Mouse (Mus musculus): ENCODE results near the gene Cdk12. TPM values are rescaled to one million over a fixed set of nuclear protein-coding genes. Genes with fewer than 3 reads are reported as not detected.

The Cdk12 gene
- polyA plus RNA-seq, 1 experiment from 2014 or later, result 6.7 TPM

GRCm38 (mm10) chr11:98253807-98254206 lies 50.9 kb downstream of the Cdk12 start:
- Histone ChIP-seq H3K4me3 (ENCODE audit: low read depth, low read length) (no peak overlapping the region), H3K9me3 (ENCODE audit: low read length) (no peaks in the 10 kb centered on the region), H3K27me3 (replicated peaks; ENCODE audit: insufficient read depth, low read length) (no peaks in the 10 kb centered on the region), H3K4me1 (ENCODE audit: insufficient read depth, low read depth, low read length) (no peaks in the 10 kb centered on the region), H3K4me2 (replicated peaks; ENCODE audit: low read depth, low read length) (no peak overlapping the region), H3K36me3 (ENCODE audit: insufficient read depth, low read length) (no peaks in the 10 kb centered on the region; the same call in 1 of the 2 replicates), H3K27ac (ENCODE audit: low read length) (no peak overlapping the region), H3K9ac (replicated peaks; ENCODE audit: low read depth) (no peak overlapping the region)
- TF ChIP-seq CTCF (IDR thresholded peaks at IDR 0.05) (no peak), EP300 (IDR thresholded peaks at IDR 0.05) (no peak)
- WGBS, result 83% methylated on average over 2 of the region's 2 CpGs
- ATAC-seq (no peak), DNase-seq (ENCODE audit: low spot score) (no peak)

- no peak overlapping the region for H3K9ac ChIP-seq (replicated peaks; ENCODE audit: low read depth)
- no peak for ATAC-seq
- H3K4me2 ChIP-seq (replicated peaks; ENCODE audit: low read depth, low read length), result no peak overlapping the region
- H3K36me3 ChIP-seq (ENCODE audit: insufficient read depth, low read length), result no peaks in the 10 kb centered on the region; the same call in 1 of the 2 replicates
- no peak overlapping the region for H3K27ac ChIP-seq (ENCODE audit: low read length)
- H3K4me1 ChIP-seq (ENCODE audit: insufficient read depth, low read depth, low read length), result no peaks in the 10 kb centered on the region
- DNase-seq (ENCODE audit: low spot score), result no peak
- H3K4me3 ChIP-seq (ENCODE audit: low read depth, low read length), result no peak overlapping the region
- TF ChIP-seq CTCF (IDR thresholded peaks at IDR 0.05), result no peak
- TF ChIP-seq EP300 (IDR thresholded peaks at IDR 0.05), result no peak
- 84% methylated on average over 8 of the region's 8 CpGs for WGBS
- no peaks in the 10 kb centered on the region for H3K27me3 ChIP-seq (replicated peaks; ENCODE audit: insufficient read depth, low read length)
- no peaks in the 10 kb centered on the region for H3K9me3 ChIP-seq (ENCODE audit: low read length)
These were observed 58.0 kb downstream of the Cdk12 start for GRCm38 (mm10) chr11:98260706-98261479.

DNA sequence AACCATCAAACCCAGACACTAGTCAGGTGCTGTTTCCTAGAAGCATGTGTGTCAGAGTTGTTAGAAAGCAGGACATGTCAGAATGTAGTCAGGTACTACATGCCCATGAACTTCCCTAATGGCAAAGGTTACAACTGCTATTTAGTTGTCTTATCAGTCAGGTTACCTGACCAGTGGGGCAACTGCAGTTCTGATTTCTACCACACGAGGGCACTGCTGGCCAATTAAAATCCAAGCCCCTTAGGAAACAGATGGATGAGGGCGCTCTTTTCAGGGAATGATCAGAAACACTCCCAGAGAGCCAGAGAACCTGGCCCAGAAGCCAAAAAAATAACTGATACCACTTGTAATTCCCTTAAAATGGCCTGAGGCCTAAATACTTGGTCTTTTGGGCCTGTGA lies 62.2 kb downstream of the Cdk12 start:
- H3K27ac ChIP-seq (ENCODE audit: low read length), result no peak overlapping the region
- TF ChIP-seq CTCF (IDR thresholded peaks at IDR 0.05) (peak; percentile 93), EP300 (IDR thresholded peaks at IDR 0.05) (no peak)
- 8% methylated on average over 2 of the region's 2 CpGs for WGBS
- DNase-seq (ENCODE audit: low spot score) (peak; percentile 75), ATAC-seq (no peak; the same call in 1 of the 2 replicates)
- peaks cover 12% of the 10 kb centered on the region; the same call in 1 of the 2 replicates for H3K36me3 ChIP-seq (ENCODE audit: insufficient read depth, low read length)
- no peak overlapping the region for H3K9ac ChIP-seq (replicated peaks; ENCODE audit: low read depth)
- H3K4me2 ChIP-seq (replicated peaks; ENCODE audit: low read depth, low read length), result no peak overlapping the region
- no peak overlapping the region for H3K4me3 ChIP-seq (ENCODE audit: low read depth, low read length)
- no peaks in the 10 kb centered on the region for H3K9me3 ChIP-seq (ENCODE audit: low read length)
- H3K4me1 ChIP-seq (ENCODE audit: insufficient read depth, low read depth, low read length), result no peaks in the 10 kb centered on the region
- no peaks in the 10 kb centered on the region for H3K27me3 ChIP-seq (replicated peaks; ENCODE audit: insufficient read depth, low read length)

GRCm38 (mm10) chr11:98265891-98266290 lies 63.0 kb downstream of the Cdk12 start:
- H3K4me3 ChIP-seq (ENCODE audit: low read depth, low read length), result no peak overlapping the region
- 82% methylated on average over 5 of the region's 5 CpGs for WGBS
- H3K27ac ChIP-seq (ENCODE audit: low read length), result no peak overlapping the region
- no peak overlapping the region for H3K4me2 ChIP-seq (replicated peaks; ENCODE audit: low read depth, low read length)
- no peaks in the 10 kb centered on the region for H3K27me3 ChIP-seq (replicated peaks; ENCODE audit: insufficient read depth, low read length)
- TF ChIP-seq CTCF (IDR thresholded peaks at IDR 0.05), result no peak
- no peak for TF ChIP-seq EP300 (IDR thresholded peaks at IDR 0.05)
- H3K9me3 ChIP-seq (ENCODE audit: low read length), result no peaks in the 10 kb centered on the region
- peaks cover 18% of the 10 kb centered on the region; the same call in 1 of the 2 replicates for H3K36me3 ChIP-seq (ENCODE audit: insufficient read depth, low read length)
- DNase-seq (ENCODE audit: low spot score), result no peak
- H3K4me1 ChIP-seq (ENCODE audit: insufficient read depth, low read depth, low read length), result no peaks in the 10 kb centered on the region
- H3K9ac ChIP-seq (replicated peaks; ENCODE audit: low read depth), result no peak overlapping the region
- ATAC-seq, result no peak

DNA sequence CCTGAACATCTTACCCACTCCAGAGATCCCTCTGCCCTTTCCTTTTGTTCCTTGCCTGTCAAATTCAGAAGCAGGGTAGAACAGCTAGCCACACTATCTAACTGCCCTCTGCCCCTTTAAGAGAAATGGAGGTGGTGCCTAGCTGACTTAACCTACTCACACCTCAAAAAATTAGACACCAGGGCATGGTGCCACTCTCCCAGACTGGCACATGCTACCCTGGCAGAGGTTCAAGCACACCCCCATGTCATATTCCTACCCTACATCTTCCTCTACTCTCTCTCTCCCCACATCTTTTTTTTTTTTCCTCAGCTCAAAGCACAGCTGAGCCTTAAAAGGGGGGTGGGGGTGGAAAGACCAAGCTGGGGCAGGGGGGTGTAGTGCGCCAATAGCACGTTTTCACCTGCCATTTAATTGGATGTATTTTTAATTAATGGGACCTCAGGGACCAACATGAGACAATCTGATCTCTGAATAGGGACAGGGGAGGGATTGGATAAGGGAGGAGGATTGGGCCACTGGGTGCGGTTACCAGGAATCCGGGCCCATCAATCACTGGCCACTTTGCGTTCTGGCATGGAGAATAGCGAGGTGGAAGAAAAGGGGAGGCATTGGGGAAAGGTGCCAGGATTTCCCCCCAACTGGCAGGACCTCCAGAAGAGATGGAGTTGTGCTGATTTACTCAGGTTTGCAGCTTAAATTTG lies 64.0 kb downstream of the Cdk12 start:
- WGBS, result 74% methylated on average over 6 of the region's 6 CpGs
- Histone ChIP-seq H3K9me3 (ENCODE audit: low read length) (no peaks in the 10 kb centered on the region), H3K36me3 (ENCODE audit: insufficient read depth, low read length) (peaks cover 18% of the 10 kb centered on the region; the same call in 1 of the 2 replicates), H3K4me1 (ENCODE audit: insufficient read depth, low read depth, low read length) (no peaks in the 10 kb centered on the region), H3K4me3 (ENCODE audit: low read depth, low read length) (no peak overlapping the region), H3K4me2 (replicated peaks; ENCODE audit: low read depth, low read length) (no peak overlapping the region), H3K27ac (ENCODE audit: low read length) (no peak overlapping the region), H3K27me3 (replicated peaks; ENCODE audit: insufficient read depth, low read length) (no peaks in the 10 kb centered on the region), H3K9ac (replicated peaks; ENCODE audit: low read depth) (no peak overlapping the region)
- no peak for DNase-seq (ENCODE audit: low spot score)
- TF ChIP-seq EP300 (IDR thresholded peaks at IDR 0.05) (no peak), CTCF (IDR thresholded peaks at IDR 0.05) (no peak)
- ATAC-seq, result no peak

- H3K27me3 ChIP-seq (replicated peaks; ENCODE audit: insufficient read depth, low read length), result no peaks in the 10 kb centered on the region
- DNase-seq (ENCODE audit: low spot score) (no peak), ATAC-seq (no peak)
- no peaks in the 10 kb centered on the region for H3K9me3 ChIP-seq (ENCODE audit: low read length)
- H3K36me3 ChIP-seq (ENCODE audit: insufficient read depth, low read length), result peaks cover 24% of the 10 kb centered on the region; the same call in 1 of the 2 replicates
- no peak for TF ChIP-seq CTCF (IDR thresholded peaks at IDR 0.05)
- no peak for TF ChIP-seq EP300 (IDR thresholded peaks at IDR 0.05)
- no peak overlapping the region for H3K9ac ChIP-seq (replicated peaks; ENCODE audit: low read depth)
- H3K4me1 ChIP-seq (ENCODE audit: insufficient read depth, low read depth, low read length), result no peaks in the 10 kb centered on the region
- no peak overlapping the region for H3K4me2 ChIP-seq (replicated peaks; ENCODE audit: low read depth, low read length)
- no peak overlapping the region for H3K4me3 ChIP-seq (ENCODE audit: low read depth, low read length)
- H3K27ac ChIP-seq (ENCODE audit: low read length), result no peak overlapping the region
- WGBS, result 91% methylated on average over 3 of the region's 3 CpGs
These were observed 67.2 kb downstream of the Cdk12 start for GRCm38 (mm10) chr11:98270066-98270465.

All from lung, postnatal 0 days (tissue).